Mouse (Mus musculus) CD4-positive, CD25-positive, alpha-beta regulatory T cell, adult 2 months (primary cell): ENCODE data around the gene Lgr5.

Experiments used
- DNase-seq: peaks from one replicate; pipeline ENCODE4 v3.0.0-alpha.2; 2012; ENCODE audit warnings: low read depth, low spot score

Gene Lgr5

DNA sequence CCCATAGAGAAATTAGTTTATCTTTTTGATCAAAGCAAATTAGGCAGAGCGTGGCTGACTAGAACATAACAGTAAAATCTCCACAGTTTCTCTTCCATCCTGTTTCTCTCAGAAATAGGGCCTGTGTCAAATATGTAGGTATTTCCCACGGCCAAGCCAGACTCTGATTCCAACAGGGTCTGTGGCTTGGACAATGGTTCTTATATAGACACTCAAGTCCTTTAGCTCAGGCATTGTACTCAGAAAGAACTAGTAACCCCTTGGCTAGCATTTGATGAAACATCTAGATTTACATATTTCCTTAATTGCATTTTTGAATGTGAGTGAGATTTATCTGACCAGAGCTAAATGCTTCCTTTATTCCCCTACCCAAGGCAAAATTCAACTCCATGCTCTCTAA is 17.0 kb downstream of the Lgr5 start:
- no peak for DNase-seq

DNA sequence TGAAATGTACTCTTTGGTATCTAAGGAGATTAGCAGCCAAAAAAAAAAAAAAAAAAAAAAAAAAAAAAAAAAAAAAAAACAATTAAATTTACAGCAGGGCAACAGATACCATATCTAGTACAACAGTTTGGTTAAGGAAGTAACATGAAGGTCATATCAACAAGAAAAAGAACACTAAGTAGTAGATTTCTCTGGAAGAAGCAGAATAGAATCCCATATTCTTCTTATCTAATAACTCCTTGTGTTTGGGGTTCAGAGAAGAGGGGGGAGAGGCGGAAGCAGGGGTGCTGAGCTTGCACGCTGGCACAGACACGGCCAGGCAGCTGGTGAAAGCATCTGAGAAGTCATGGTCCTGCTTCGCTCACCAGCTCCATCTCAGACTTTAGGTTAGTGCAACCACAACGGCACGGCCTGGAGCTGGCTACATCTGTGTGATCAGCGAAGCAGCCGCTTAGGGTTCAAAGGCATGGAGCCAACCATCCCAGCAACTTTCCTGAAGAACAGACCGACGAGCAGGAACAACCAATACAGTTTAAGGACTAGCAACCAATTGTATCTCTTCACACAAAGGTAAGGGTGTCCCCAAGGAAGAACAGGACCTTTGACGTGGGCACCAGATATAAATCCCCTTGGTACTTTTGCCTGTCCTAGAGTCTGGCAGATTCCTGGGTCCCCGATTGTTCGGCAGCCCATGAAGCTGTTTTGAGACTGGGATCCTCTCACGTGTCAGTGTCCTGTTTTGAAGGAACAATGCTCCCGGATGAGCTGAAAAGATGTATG is 17.7 kb downstream of the Lgr5 start, which contains the start of gene A930009A15Rik:
Gene A930009A15Rik (plus strand): TSS at position 275 of the 780 bp plus-strand sequence.
- no peak for DNase-seq

- DNase-seq: no peak
Observed at GRCm38 (mm10) chr10:115563961-115564360, 23.6 kb downstream of the Lgr5 start.

- DNase-seq: no peak
Observed at GRCm38 (mm10) chr10:115562911-115563686, 24.5 kb downstream of the Lgr5 start.

DNA sequence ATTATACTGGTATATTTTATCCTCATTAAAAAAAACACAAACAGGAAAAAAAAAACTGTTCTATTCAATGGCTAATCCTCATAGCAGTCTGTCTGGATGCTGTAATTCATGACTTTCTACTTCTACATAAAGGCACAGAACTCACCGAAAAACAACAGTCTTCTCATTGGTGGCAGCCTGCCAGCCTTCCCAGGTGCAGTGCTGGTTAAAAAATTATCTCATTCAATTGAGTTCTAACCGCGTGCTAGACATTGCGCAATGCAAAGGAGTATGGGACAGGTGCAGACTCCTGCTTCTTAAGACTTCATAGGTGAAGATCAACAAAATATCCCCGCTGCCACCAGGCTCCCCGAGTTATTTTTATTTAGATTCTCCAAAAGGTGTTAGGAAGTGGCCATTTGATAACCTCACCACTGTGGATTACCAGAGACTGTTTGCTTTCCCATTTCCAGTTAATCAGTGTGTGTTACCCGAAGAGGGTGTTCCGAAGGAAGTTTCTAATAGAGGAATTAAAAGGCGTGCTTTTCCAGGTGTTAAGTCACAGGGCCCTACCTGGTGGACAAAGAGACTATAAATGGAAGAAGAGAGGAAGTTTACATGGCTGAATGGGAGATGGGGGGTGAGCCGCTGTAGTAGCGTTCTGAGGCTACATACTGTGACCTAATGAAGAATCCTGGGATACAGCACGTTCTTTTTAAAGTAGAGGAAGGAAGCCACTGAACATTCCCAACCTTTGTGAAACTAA is 26.3 kb downstream of the Lgr5 start:
- no peak for DNase-seq

DNA sequence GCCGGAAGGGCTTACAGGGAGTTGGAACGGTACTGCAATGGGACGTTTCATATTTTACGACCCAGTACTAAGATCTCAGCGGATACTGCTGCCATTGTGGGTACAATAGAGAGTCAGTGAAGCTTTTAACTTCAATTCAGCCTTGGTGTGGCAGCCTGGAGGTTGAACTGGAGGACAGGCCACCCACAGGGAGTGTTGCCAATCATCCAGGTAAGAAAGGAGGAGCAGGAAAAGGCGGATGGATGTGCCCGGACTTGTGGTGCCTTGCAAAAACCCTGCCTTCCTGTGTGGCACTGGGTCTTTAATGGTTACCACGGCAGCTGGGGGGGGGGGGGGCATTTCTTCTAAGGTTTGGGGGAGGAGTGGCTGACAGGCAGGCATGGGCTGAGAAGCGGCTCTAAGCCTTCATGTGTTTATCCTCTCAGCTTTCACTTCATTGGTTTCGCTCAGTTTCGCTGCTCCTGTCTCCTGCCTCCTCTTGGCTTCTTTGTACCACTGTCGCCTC is 30.8 kb downstream of the Lgr5 start:
- DNase-seq: no peak

DNA sequence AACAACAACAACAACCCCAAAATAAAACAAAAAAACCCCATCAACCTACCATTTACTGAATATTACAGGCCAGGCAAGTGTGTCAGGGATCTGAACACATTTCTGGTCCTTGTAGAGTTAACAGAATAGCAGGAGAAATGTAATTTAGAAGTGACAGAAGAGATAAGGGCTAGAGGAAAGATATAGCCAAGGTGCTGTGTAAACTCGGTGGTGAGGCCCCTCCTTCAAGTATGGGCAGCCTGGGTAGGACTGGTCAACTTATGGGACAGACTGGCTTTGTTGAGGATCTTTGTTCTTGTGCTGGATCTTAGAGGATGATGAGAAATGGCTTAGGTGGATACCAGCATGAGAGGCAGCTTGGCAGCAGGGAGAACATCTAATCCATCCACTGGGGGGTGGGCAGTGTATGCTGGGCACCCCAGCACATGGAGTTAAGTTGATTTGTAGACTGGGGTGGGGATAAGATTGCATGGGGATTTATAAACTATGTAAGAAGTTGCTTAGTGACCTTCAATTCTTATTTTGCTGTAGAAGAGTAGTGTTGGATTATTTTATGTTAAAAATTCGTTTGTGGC is 32.3 kb downstream of the Lgr5 start:
- no peak for DNase-seq

GRCm38 (mm10) chr10:115553352-115554113 is 34.0 kb downstream of the Lgr5 start:
- no peak for DNase-seq

DNA sequence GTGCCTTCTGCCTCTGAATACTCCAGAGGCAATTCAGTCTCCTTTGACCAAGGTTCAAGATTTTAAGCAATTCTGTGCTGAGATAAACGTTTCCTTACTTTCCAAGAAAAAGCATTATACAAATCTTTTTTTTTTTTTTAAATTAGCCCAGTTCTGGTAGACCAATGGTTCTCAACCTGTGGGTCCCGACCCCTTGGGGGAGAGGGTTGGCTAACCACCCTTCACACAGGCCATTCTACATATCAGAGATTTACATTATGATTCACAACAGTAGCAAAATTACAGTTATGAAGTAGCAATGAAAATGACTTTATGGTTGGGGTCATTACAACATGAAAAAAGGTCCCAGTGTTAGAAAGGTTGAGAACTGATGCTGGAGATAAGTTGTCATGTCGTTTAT is 36.5 kb downstream of the Lgr5 start:
- DNase-seq: no peak

- DNase-seq: no peak
Observed at GRCm38 (mm10) chr10:115550253-115550652, 37.3 kb downstream of the Lgr5 start.

DNA sequence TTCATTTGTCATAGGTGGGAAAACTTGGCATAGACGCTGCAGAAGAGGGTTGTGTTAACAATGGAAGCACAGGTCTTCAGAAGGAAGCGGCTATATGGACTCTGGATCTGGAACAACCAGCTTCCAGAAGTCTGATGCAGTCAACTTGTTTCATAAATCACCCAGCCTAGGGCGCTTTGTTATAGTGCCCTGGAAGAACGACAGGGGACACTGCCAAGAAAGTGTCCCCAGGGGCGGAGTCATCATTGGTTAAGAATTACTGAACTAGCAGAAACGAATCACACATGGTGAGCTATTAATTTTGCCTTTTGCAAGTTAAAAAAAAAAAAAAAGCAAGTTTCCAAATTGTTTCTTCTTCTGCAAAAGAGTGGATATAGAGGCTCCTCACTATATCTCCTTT is 44.7 kb downstream of the Lgr5 start:
- no peak for DNase-seq

DNA sequence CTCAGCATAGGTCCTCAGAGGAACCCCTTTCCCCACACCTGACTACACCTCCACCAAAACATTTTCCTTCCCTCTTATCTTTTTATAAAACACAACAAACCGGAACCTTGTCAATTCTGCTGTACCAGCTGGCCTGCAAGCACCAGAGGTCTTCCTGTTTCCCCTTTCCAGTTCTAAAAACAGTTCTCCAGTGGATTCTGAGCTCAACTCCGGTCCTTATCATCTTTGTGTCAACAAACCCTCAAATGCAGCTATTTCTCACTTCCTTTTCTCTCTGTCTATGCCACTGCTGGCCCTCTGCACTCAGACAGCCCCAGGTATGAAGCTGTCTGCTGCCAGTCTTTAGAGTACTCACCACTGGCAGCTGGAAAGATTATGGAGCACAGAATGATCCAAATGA is 56.8 kb downstream of the Lgr5 start:
- DNase-seq: no peak

GRCm38 (mm10) chr10:115529768-115530167 is 57.8 kb downstream of the Lgr5 start:
- DNase-seq: no peak

GRCm38 (mm10) chr10:115528892-115529291 is 58.7 kb downstream of the Lgr5 start:
- no peak for DNase-seq

GRCm38 (mm10) chr10:115521081-115521451 is 66.5 kb downstream of the Lgr5 start:
- DNase-seq: no peak

DNA sequence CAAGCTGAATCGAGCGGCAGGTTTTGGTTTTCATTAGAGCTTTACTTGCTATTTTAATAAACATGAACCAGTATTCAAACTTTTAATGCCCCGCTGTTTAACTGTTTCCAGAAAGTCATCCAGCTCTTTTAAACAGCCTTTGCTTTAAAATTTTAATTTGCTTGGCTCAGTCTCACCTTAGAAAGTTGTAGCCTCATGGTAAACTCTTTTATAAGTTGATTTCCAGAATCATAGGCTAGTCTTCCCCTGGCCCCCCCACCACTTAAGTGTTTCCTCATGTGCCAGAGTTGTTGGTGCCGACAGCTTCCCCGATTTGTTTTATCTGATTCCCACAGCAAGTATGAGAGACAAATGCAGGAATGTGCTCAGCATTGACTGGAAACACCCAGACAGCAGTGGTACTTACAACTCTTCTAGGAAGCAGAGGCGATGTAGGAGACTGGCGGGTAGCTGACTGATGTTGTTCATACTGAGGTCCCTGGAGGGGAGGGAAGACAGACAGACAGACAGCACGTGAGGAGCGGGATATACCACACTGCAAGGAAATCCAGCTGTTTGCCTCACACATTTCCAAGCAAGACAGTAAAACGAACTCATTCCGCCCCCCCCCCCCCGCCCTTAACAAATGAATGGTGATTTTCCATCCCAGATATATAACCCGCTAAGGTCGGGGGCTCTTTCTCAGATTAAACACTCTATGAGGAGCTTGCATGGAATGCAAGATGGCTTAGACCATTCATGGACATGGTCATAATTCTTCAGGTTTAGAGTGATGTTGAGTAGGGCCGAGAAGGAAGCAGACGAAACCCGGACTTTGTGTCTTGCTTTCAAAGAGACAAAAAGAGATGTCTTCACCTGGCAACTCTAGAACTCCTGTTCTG is 67.1 kb downstream of the Lgr5 start:
- no peak for DNase-seq

DNA sequence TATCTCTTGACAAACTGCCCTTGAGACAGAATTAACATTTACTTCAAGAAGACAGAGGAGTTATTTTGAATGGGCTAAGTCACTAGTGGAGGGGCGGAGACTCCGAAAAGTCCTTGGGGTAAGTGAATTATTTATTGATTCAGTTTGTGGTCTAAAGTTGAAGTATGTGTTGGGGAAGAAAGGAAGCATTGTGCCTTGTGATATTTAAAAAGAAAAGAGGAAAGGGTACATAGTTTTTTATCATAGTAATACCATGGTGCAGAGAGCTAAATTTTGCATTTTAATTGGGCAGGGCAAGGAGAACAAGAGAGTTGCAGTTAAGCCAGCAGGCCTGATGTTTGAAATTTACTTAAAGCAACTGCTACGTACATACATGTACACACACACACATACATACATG is 68.7 kb downstream of the Lgr5 start:
- no peak for DNase-seq

DNA sequence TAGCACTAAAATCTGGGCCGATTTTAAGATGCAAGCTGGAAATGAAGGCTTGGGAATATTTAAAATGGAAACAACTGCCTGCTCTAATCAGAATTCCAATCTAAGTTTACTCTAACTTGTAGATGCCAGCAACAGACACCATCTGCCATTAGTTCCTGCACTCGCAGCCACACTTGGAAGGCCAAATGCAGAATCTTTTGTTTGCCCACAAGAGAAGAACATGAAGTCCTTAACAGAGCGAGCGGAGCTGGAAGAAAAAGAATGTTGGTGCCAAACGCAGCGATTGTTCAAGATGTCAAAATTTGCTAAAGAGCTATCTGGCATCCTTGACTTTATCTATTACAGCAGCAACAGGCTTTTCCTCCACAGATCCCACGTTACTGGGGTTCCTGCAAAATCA is 72.1 kb downstream of the Lgr5 start:
- no peak for DNase-seq

DNA sequence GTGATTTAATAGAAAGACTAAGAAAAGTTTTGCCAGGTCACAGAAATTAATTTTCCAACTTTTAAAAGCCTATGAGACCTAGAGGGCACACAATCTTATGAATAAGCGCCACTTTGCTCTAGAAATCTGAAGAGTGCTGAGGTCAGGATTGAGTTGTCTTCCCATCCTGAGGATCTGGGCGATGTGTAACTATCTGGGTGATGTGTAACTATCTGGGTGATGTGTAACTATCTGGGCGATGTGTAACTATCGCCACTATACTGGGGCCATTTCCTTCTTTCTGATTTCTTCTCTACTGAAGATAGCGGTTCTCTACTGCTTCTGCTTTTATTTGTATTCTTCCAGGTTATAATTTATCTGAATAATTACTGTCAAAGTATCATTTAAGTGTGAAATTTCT is 76.6 kb downstream of the Lgr5 start:
- no peak for DNase-seq

DNA sequence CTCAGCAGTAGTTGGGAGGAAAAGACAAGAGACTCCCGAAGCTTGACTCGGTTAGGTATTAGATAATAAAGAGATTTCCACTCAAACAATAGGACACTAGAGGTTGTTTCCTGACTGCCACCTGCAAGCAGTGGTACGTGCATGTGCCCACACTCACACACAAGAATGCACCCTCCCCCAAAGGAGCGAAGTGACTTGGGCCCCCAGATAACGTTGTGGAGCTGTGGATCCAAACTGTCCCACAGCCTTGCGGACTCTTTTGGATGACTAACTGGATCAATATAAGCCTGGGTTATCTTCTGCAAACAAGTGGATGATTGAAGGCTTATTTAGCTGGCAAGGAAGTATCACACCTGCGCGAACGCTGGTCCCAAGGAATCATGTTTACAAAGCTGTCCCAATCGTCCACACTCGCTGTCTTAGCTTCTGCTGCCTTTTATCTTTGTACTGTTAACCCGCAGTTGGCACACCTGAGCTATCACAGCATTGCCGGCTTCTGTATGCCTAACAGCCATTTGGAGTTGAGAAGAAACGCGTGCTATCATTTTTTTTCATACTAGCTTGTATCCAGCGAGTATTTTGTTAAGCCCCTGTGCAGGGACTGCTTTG is 81.8 kb downstream of the Lgr5 start:
- DNase-seq: no peak
